Mouse (Mus musculus) bone marrow, adult 2 months (tissue): ENCODE data around the gene Ptpa.

ENCODE experiments used
- CTCF ChIP-seq: fragments of 200-500 bp; IDR thresholded peaks from 2 replicates; pipeline ENCODE4 v1.5.1; 2011; ENCODE audit warnings: low read length, control low read depth; ENCODE audit not compliant: control insufficient read depth, insufficient read depth
- POLR2A ChIP-seq: fragments of 200-500 bp; IDR thresholded peaks from 2 replicates; pipeline ENCODE4 v1.6.1; 2011; ENCODE audit warnings: low read depth, mild to moderate bottlenecking, control low read depth, low read length, borderline replicate concordance; ENCODE audit not compliant: control insufficient read depth

GRCm38 (mm10) chr2:30380564-30381376 is 35.1 kb upstream of the Ptpa start:
- TF ChIP-seq CTCF: no peak
- TF ChIP-seq POLR2A: no peak
